8 mouse cellular contexts compared by ENCODE assay signal in genomic region chr3:108297050-108297419, GRCm38 (mm10). TPM values are rescaled to one million over a fixed set of nuclear protein-coding genes. Genes with fewer than 3 reads are reported as not detected.
A peak's percentile ranks its signal among the peaks of the same experiment; 100 is the strongest.
DNase-seq lines count a peak whose midpoint lies in the region; ATAC-seq and TF ChIP-seq lines count a peak whose summit lies in the region.

No protein-coding gene starts in this region.

- H3K4me1 ChIP-seq in heart, adult 2 months (ENCODE audit: control insufficient read depth, insufficient read depth, low read length) = peaks cover 22% of the 10 kb centered on the region
- peaks cover 24% of the 10 kb centered on the region for H3K4me1 ChIP-seq in neural tube, embryonic 11.5 days (ENCODE audit: control insufficient read depth, insufficient read depth, low read length)
- H3K4me1 ChIP-seq in liver, embryonic 14.5 days (replicated peaks; ENCODE audit: control insufficient read depth in 2 of 2, insufficient read depth in 2 of 2, low read length in 1 of 2) = peaks cover 32 to 51% of the 10 kb centered on the region in 2 experiments

- no peak overlapping the region for H3K4me2 ChIP-seq in neural tube, embryonic 11.5 days (ENCODE audit: low read depth)
- H3K4me2 ChIP-seq in liver, embryonic 14.5 days (ENCODE audit: low read depth) = peak overlapping the region; percentile 59

- H3K9me3 ChIP-seq in neural tube, embryonic 11.5 days (ENCODE audit: control insufficient read depth, low read length) = no peaks in the 10 kb centered on the region
- no peaks in the 10 kb centered on the region for H3K9me3 ChIP-seq in liver, embryonic 14.5 days (ENCODE audit: control insufficient read depth, low read length)

- TF ChIP-seq CTCF in heart, adult 2 months (IDR thresholded peaks at IDR 0.05) = no peak
- TF ChIP-seq CTCF in liver, embryonic 14.5 days (IDR thresholded peaks at IDR 0.05; ENCODE audit: low read depth) = no peak

- DNase-seq in heart, adult 2 months = no peak
- DNase-seq in heart, adult 8-10 months (ENCODE audit: low spot score) = no peak
- DNase-seq in neural tube, embryonic 11.5 days (ENCODE audit: low spot score) = no peak
- no peak for DNase-seq in neural tube, embryonic 10.5 days (ENCODE audit: extremely low spot score, low spot score)
- no peak for DNase-seq in liver, embryonic 14.5 days (ENCODE audit: low read depth in 3 of 3, low spot score in 3 of 3)
- no peak for DNase-seq in adrenal gland, postnatal 10 days
- no peak for DNase-seq in T-cell, adult 2 months (ENCODE audit: low spot score)
- no peak for DNase-seq in thymus, adult 18-20 months

- no peaks in the 10 kb centered on the region for H3K79me2 ChIP-seq in heart, adult 2 months (replicated peaks; ENCODE audit: control insufficient read depth, insufficient read depth, low read length)

- no peak for TF ChIP-seq EP300 in heart, adult 2 months (IDR thresholded peaks at IDR 0.05; ENCODE audit: insufficient read depth, low read depth, low read length)
- no peak for TF ChIP-seq EP300 in liver, embryonic 14.5 days (IDR thresholded peaks at IDR 0.05; ENCODE audit: low read depth)

- H3K27me3 ChIP-seq in heart, adult 2 months (ENCODE audit: control insufficient read depth, insufficient read depth, low read length) = no peaks in the 10 kb centered on the region
- no peaks in the 10 kb centered on the region for H3K27me3 ChIP-seq in neural tube, embryonic 11.5 days (ENCODE audit: control insufficient read depth, insufficient read depth, low read length)
- no peaks in the 10 kb centered on the region for H3K27me3 ChIP-seq in liver, embryonic 14.5 days (ENCODE audit: control insufficient read depth, insufficient read depth, low read length)

- peaks cover 5% of the 10 kb centered on the region for H3K36me3 ChIP-seq in heart, adult 2 months (ENCODE audit: control insufficient read depth, insufficient read depth, low read length)
- no peaks in the 10 kb centered on the region for H3K36me3 ChIP-seq in neural tube, embryonic 11.5 days (ENCODE audit: control insufficient read depth, insufficient read depth, low read length)
- H3K36me3 ChIP-seq in liver, embryonic 14.5 days (replicated peaks; ENCODE audit: control insufficient read depth, insufficient read depth, low read depth) = no peaks in the 10 kb centered on the region

- peak overlapping the region; percentile 81 for H3K27ac ChIP-seq in heart, adult 2 months
- no peak overlapping the region for H3K27ac ChIP-seq in neural tube, embryonic 11.5 days (ENCODE audit: low read depth, low read length)
- H3K27ac ChIP-seq in liver, embryonic 14.5 days = peak overlapping the region; percentile 33

- H3K9ac ChIP-seq in heart, adult 2 months (ENCODE audit: low read depth, low read length) = no peak overlapping the region
- peak overlapping the region; percentile 23; the same call in 1 of the 2 replicates for H3K9ac ChIP-seq in neural tube, embryonic 11.5 days (ENCODE audit: low read length)
- no peak overlapping the region for H3K9ac ChIP-seq in liver, embryonic 14.5 days (replicated peaks)

- 70% methylated on average over 7 of the region's 7 CpGs for WGBS in heart, adult 2 months
- 77% methylated on average over 7 of the region's 7 CpGs for WGBS in neural tube, embryonic 11.5 days
- WGBS in liver, embryonic 14.5 days (ENCODE audit: insufficient replicate concordance) = 66% methylated on average over 7 of the region's 7 CpGs

- no peak overlapping the region for H3K4me3 ChIP-seq in heart, adult 2 months
- H3K4me3 ChIP-seq in neural tube, embryonic 11.5 days (ENCODE audit: low read depth, low read length) = no peak overlapping the region
- H3K4me3 ChIP-seq in liver, embryonic 14.5 days (ENCODE audit: insufficient read depth in 1 of 2, low read depth in 2 of 2, low read length in 2 of 2) = no peak overlapping the region

- ATAC-seq in neural tube, embryonic 11.5 days (ENCODE audit: insufficient read depth, low FRiP score, low TSS enrichment) = no peak
- no peak for ATAC-seq in liver, embryonic 14.5 days (ENCODE audit: insufficient read depth)

- TF ChIP-seq POLR2A in heart, adult 2 months (IDR thresholded peaks at IDR 0.05; ENCODE audit: insufficient read depth, low read depth, low read length) = no peak

- intact Hi-C loops in heart, adult 2 months (cut with DNase I) = no loop called here

RNA-seq across cellular contexts. Expression of gene Sort1, which starts 13.2 kb away (rescaled TPM):
- 10 to 100 TPM; 17.4 to 19.2 TPM for total RNA-seq in heart, adult 2 months (2021)
- 33.7 and 51.9 TPM in 2 replicates for polyA plus RNA-seq in heart, adult 2 months (2012; rRNA removed)
- total RNA-seq in heart, adult 8-10 months (2022) = 10 to 100 TPM; 17.5 to 20.2 (median 19.0) TPM
- 30.2 and 32.7 TPM in 2 replicates for polyA plus RNA-seq in neural tube, embryonic 11.5 days (2014; fragmentation: Nextera tagmentation; extraction: Ambion mirVana)
- 3.5 and 3.9 TPM in 2 replicates for polyA plus RNA-seq in liver, embryonic 14.5 days (2012; rRNA removed)
- polyA plus RNA-seq in liver, embryonic 14.5 days (2014; fragmentation: Nextera tagmentation; extraction: Ambion mirVana) = 3.0 and 3.5 TPM in 2 replicates
- 10 to 100 TPM; 46.1 to 48.8 TPM for total RNA-seq in adrenal gland, postnatal 10 days (2021)

RNA-seq across cellular contexts. Expression of gene Psma5, which starts 40.3 kb away (rescaled TPM):
- 10 to 100 TPM; 48.1 to 49.9 TPM for total RNA-seq in heart, adult 2 months (2021)
- polyA plus RNA-seq in heart, adult 2 months (2012; rRNA removed) = 42.4 and 75.5 TPM in 2 replicates
- 10 to 100 TPM; 46.3 to 59.0 (median 50.8) TPM for total RNA-seq in heart, adult 8-10 months (2022)
- polyA plus RNA-seq in neural tube, embryonic 11.5 days (2014; fragmentation: Nextera tagmentation; extraction: Ambion mirVana) = 294 and 297 TPM in 2 replicates
- 70.6 and 93.8 TPM in 2 replicates for polyA plus RNA-seq in liver, embryonic 14.5 days (2012; rRNA removed)
- polyA plus RNA-seq in liver, embryonic 14.5 days (2014; fragmentation: Nextera tagmentation; extraction: Ambion mirVana) = 192 and 201 TPM in 2 replicates
- 10 to 100 TPM; 90.7 to 94.6 TPM for total RNA-seq in adrenal gland, postnatal 10 days (2021)
